ENCODE assay signal across 20 mouse cellular contexts in genomic region chr6:15900495-15900894, GRCm38 (mm10).
DNase-seq lines count a peak whose midpoint lies in the region; ATAC-seq and TF ChIP-seq lines count a peak whose summit lies in the region.
"Had no signal": no experiment of that assay in that cellular context is flagged by ENCODE, and none has a peak within 500 bp of the region (broad histone marks: within the 10 kb centered on the region; RNA-seq: fewer than 3 reads in every experiment).

No protein-coding gene starts in this region.

- peak; percentile 91 for ATAC-seq in common myeloid progenitor, adult 5-6 weeks (replicated peaks; ENCODE audit: low read depth, poor library complexity, severe bottlenecking)
- peak; percentile 48; the same call in 1 of the 2 replicates for ATAC-seq in granulocyte monocyte progenitor cell, adult 5-6 weeks (replicated peaks; ENCODE audit: poor library complexity, severe bottlenecking)
- ATAC-seq in hematopoietic stem cell, adult 5-6 weeks (replicated peaks in 1 of 2; ENCODE audit: insufficient read depth in 1 of 2, low FRiP score in 2 of 2, low TSS enrichment in 1 of 2, low read depth in 1 of 2, poor library complexity in 2 of 2, severe bottlenecking in 2 of 2): peak; percentile 84 to 87
- ATAC-seq in megakaryocyte progenitor cell, adult 5-6 weeks (replicated peaks; ENCODE audit: poor library complexity): peak; percentile 75
- ATAC-seq: activated CD4-positive, CD25-positive, alpha-beta regulatory T cell, adult 4 months; CD4-positive, CD25-positive, alpha-beta regulatory T cell, adult 4 months; Patski had no signal

- no peaks in the 10 kb centered on the region for H3K4me1 ChIP-seq in lung, adult 2 months (ENCODE audit: control insufficient read depth, insufficient read depth, low read length)

- TF ChIP-seq CTCF in lung, adult 2 months (IDR thresholded peaks at IDR 0.05; ENCODE audit: insufficient read depth, low read length): no peak

- DNase-seq in kidney, postnatal 14 days: no peak
- DNase-seq in lung, adult 2 months: no peak
- DNase-seq in embryo, embryonic 11 days: no peak
- DNase-seq in layer of hippocampus, adult 9-10 months (ENCODE audit: low spot score): no peak
- DNase-seq: adrenal gland, adult 2 months; adrenal gland, adult 8-10 months; adrenal gland, postnatal 10 days; adrenal gland, postnatal 14 days; adrenal gland, postnatal 25 days; adrenal gland, postnatal 36 days; B cell, adult 2 months; cerebellum, adult 11 months; cerebellum, adult 11-12 months had no signal

- no peak for TF ChIP-seq POLR2A in lung, adult 2 months (IDR thresholded peaks at IDR 0.05; ENCODE audit: borderline replicate concordance, extremely low read depth, low read depth, low read length)

- H3K4me3 ChIP-seq in lung, adult 2 months (replicated peaks; ENCODE audit: extremely low read depth, low read depth, low read length): no peak overlapping the region
